Mouse (Mus musculus) lung, adult 2 months (tissue): ENCODE data around the gene Zc3h12a. TPM values are rescaled to one million over a fixed set of nuclear protein-coding genes. Genes with fewer than 3 reads are reported as not detected.

Experiments
- DNase-seq: peaks from one replicate; pipeline ENCODE4 v3.0.0; 2022
- H3K4me1 ChIP-seq: fragments of 200-500 bp; 2 replicates; pipeline ENCODE4 v1.6.1; 2011; ENCODE audit warnings: low read length; ENCODE audit not compliant: control insufficient read depth, insufficient read depth
- H3K4me3 ChIP-seq: fragments of 200-500 bp; replicated peaks from 2 replicates; pipeline ENCODE3; 2011; ENCODE audit warnings: low read depth, mild to moderate bottlenecking, control low read depth, low read length; ENCODE audit errors: extremely low read depth
- CTCF ChIP-seq: fragments of 200-500 bp; IDR thresholded peaks from 2 replicates; pipeline ENCODE4 v1.5.1; 2011; ENCODE audit warnings: mild to moderate bottlenecking, low read length, control low read depth; ENCODE audit not compliant: insufficient read depth
- POLR2A ChIP-seq: fragments of 200-500 bp; IDR thresholded peaks from 2 replicates; pipeline ENCODE4 v1.6.1; 2011; ENCODE audit warnings: low read depth, mild to moderate bottlenecking, control low read depth, low read length, borderline replicate concordance; ENCODE audit errors: extremely low read depth
- WGBS: fragments of 180-500 bp; shearing (Covaris S2); methylation state at CpG from one replicate; pipeline ENCODE4 v1.1.7; 2018; 5-methylcytosine and 5-hydroxymethylcytosine counted together
- polyA plus RNA-seq: library from polyadenylated mRNA; depleted of rRNA; stranded (reverse); fragments of >200 nt; gene quantifications from 2 replicates; pipeline ENCODE4 v1.2.3, GENCODE M21; 2012

Gene Zc3h12a
- polyA plus RNA-seq, 1 experiment, result 13.9 TPM

GRCm38 (mm10) chr4:125161392-125161791 is 33.8 kb upstream of the Zc3h12a start:
- no peaks in the 10 kb centered on the region for H3K4me1 ChIP-seq
- 54% methylated on average over 8 of the region's 8 CpGs for WGBS
- no peak overlapping the region for H3K4me3 ChIP-seq
- TF ChIP-seq CTCF (no peak), POLR2A (no peak)
- DNase-seq, result no peak

GRCm38 (mm10) chr4:125160951-125161331 is 33.3 kb upstream of the Zc3h12a start:
- Histone ChIP-seq H3K4me1 (no peaks in the 10 kb centered on the region), H3K4me3 (no peak overlapping the region)
- no peak for DNase-seq
- WGBS, result 59% methylated on average over 10 of the region's 10 CpGs
- TF ChIP-seq CTCF (no peak), POLR2A (no peak)

- DNase-seq, result peak; percentile 83
- no peak overlapping the region for H3K4me3 ChIP-seq
Observed at GRCm38 (mm10) chr4:125160320-125160950, 32.8 kb upstream of the Zc3h12a start.

GRCm38 (mm10) chr4:125158581-125159317 is 31.1 kb upstream of the Zc3h12a start:
- no peak for TF ChIP-seq CTCF
- no peak for TF ChIP-seq POLR2A
- no peak for DNase-seq
- Histone ChIP-seq H3K4me3 (no peak overlapping the region), H3K4me1 (no peaks in the 10 kb centered on the region)
- 56% methylated on average over 20 of the region's 20 CpGs for WGBS

More at GRCm38 (mm10) chr4:125160320-125160950, 32.8 kb upstream of the Zc3h12a start:
- TF ChIP-seq CTCF (peak; percentile 80), POLR2A (no peak)
- 5% methylated on average over 19 of the region's 19 CpGs for WGBS
- no peaks in the 10 kb centered on the region for H3K4me1 ChIP-seq

GRCm38 (mm10) chr4:125158081-125158480 is 30.4 kb upstream of the Zc3h12a start:
- Histone ChIP-seq H3K4me1 (no peaks in the 10 kb centered on the region), H3K4me3 (no peak overlapping the region)
- 76% methylated on average over 2 of the region's 2 CpGs for WGBS
- no peak for TF ChIP-seq CTCF
- TF ChIP-seq POLR2A, result no peak
- DNase-seq, result no peak

GRCm38 (mm10) chr4:125157322-125157721 is 29.7 kb upstream of the Zc3h12a start:
- Histone ChIP-seq H3K4me3 (no peak overlapping the region), H3K4me1 (no peaks in the 10 kb centered on the region)
- TF ChIP-seq POLR2A (no peak), CTCF (no peak)
- no peak for DNase-seq
- 68% methylated on average over 3 of the region's 3 CpGs for WGBS

GRCm38 (mm10) chr4:125155646-125156045 is 28.0 kb upstream of the Zc3h12a start:
- H3K4me3 ChIP-seq, result no peak overlapping the region
- no peak for TF ChIP-seq POLR2A
- no peak for TF ChIP-seq CTCF
- 80% methylated on average over 5 of the region's 5 CpGs for WGBS
- no peaks in the 10 kb centered on the region for H3K4me1 ChIP-seq
- DNase-seq, result no peak

- no peak for TF ChIP-seq POLR2A
- no peak for TF ChIP-seq CTCF
- no peak for DNase-seq
- no peaks in the 10 kb centered on the region for H3K4me1 ChIP-seq
- no peak overlapping the region for H3K4me3 ChIP-seq
- WGBS, result 50% methylated on average over 4 of the region's 4 CpGs
Observed at GRCm38 (mm10) chr4:125153659-125154241, 26.1 kb upstream of the Zc3h12a start.

- Histone ChIP-seq H3K4me3 (no peak overlapping the region), H3K4me1 (no peaks in the 10 kb centered on the region)
- no peak for TF ChIP-seq CTCF
- no peak for TF ChIP-seq POLR2A
- no peak for DNase-seq
- WGBS, result 74% methylated on average over 6 of the region's 6 CpGs
Observed at GRCm38 (mm10) chr4:125152469-125152868, 24.8 kb upstream of the Zc3h12a start.

GRCm38 (mm10) chr4:125149460-125149859 is 21.8 kb upstream of the Zc3h12a start:
- Histone ChIP-seq H3K4me1 (no peaks in the 10 kb centered on the region), H3K4me3 (no peak overlapping the region)
- WGBS, result 40% methylated on average over 5 of the region's 5 CpGs
- no peak for DNase-seq
- TF ChIP-seq POLR2A (no peak), CTCF (no peak)
